Comparison of ENCODE assay signal across 9 mouse cellular contexts in the genomic region with DNA sequence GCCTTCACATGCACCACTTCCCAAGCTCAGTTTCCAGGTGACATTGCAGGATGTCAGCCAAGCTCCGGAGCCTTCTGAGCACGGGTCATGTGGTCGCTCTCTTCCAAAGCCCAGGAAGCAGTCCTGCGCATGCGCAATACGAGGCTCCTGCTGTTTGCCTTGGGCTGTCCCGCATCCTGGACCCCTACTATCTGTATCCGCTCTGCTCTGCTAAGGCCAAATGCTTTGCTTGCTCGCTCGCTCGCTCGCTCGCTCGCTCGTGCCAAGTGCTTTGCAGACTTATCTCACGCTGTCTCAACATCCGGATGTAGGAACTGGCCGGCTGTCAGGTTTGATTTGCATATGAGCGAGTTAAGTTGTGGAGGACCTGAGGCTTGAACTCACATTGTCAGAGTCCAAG. TPM values are rescaled to one million over a fixed set of nuclear protein-coding genes. Genes with fewer than 3 reads are reported as not detected.
A peak's percentile ranks its signal among the peaks of the same experiment; 100 is the strongest.
DNase-seq lines count a peak whose midpoint lies in the region; ATAC-seq and TF ChIP-seq lines count a peak whose summit lies in the region.
"Had no signal": no experiment of that assay in that cellular context is flagged by ENCODE, and none has a peak within 500 bp of the region (broad histone marks: within the 10 kb centered on the region; RNA-seq: fewer than 3 reads in every experiment).

No protein-coding gene starts in this region.

- H3K4me3 ChIP-seq in liver, embryonic 11.5 days (ENCODE audit: low read depth, low read length) = no peak overlapping the region
- H3K4me3 ChIP-seq in heart, embryonic 16.5 days (ENCODE audit: low read length) = no peak overlapping the region
- peak overlapping the region; percentile 44 for H3K4me3 ChIP-seq in small intestine, adult 2 months (ENCODE audit: low read depth, low read length)
- H3K4me3 ChIP-seq: hindbrain, embryonic 13.5 days; megakaryocyte, embryonic 14.5 days had no signal

- H3K9me3 ChIP-seq in liver, embryonic 11.5 days (ENCODE audit: control insufficient read depth, low read length) = no peaks in the 10 kb centered on the region
- H3K9me3 ChIP-seq in heart, embryonic 16.5 days (replicated peaks; ENCODE audit: control insufficient read depth, low read length) = peaks cover 3% of the 10 kb centered on the region; the same call in 1 of the 2 replicates
- H3K9me3 ChIP-seq: hindbrain, embryonic 13.5 days had no signal

- no peak for TF ChIP-seq CTCF in small intestine, adult 2 months (IDR thresholded peaks at IDR 0.05; ENCODE audit: extremely low read depth, insufficient read length, insufficient replicate concordance, low read depth, low read length)

- H3K4me2 ChIP-seq in liver, embryonic 11.5 days = no peak overlapping the region; the same call in 1 of the 2 replicates
- peak overlapping the region; percentile 18; the same call in 1 of the 2 replicates for H3K4me2 ChIP-seq in heart, embryonic 16.5 days (ENCODE audit: low read depth, low read length)
- H3K4me2 ChIP-seq: hindbrain, embryonic 13.5 days had no signal

- H3K27me3 ChIP-seq in liver, embryonic 11.5 days (replicated peaks; ENCODE audit: control insufficient read depth, insufficient read depth, low read length) = peaks cover 4% of the 10 kb centered on the region; the same call in 1 of the 2 replicates
- no peaks in the 10 kb centered on the region for H3K27me3 ChIP-seq in heart, embryonic 16.5 days (ENCODE audit: control insufficient read depth, insufficient read depth, low read length)
- no peaks in the 10 kb centered on the region for H3K27me3 ChIP-seq in small intestine, adult 2 months (ENCODE audit: control insufficient read depth, insufficient read depth, low read length)
- H3K27me3 ChIP-seq: hindbrain, embryonic 13.5 days had no signal

- ATAC-seq in liver, embryonic 11.5 days (replicated peaks; ENCODE audit: low FRiP score) = no peak
- peak; percentile 83 for ATAC-seq in heart, embryonic 16.5 days (replicated peaks; ENCODE audit: extremely low read depth, insufficient read depth, low FRiP score)

- 48% methylated on average over 19 of the region's 19 CpGs for WGBS in liver, embryonic 11.5 days
- 40% methylated on average over 19 of the region's 19 CpGs for WGBS in heart, embryonic 16.5 days
- WGBS in small intestine, adult 2 months = 67% methylated on average over 19 of the region's 19 CpGs

- peak; percentile 58 for DNase-seq in liver
- DNase-seq in liver, embryonic 11.5 days (ENCODE audit: low spot score) = no peak
- peak; percentile 41 to 44 for DNase-seq in cerebellum, postnatal 36 days
- DNase-seq in T-cell, adult 2 months (ENCODE audit: low spot score) = no peak
- DNase-seq in spleen, postnatal 14 days (ENCODE audit: low spot score in 2 of 2) = no peak

- no peak for TF ChIP-seq POLR2A in small intestine, adult 2 months (IDR thresholded peaks at IDR 0.05; ENCODE audit: low read depth, low read length)

- no peaks in the 10 kb centered on the region for H3K4me1 ChIP-seq in liver, embryonic 11.5 days (replicated peaks; ENCODE audit: control insufficient read depth, insufficient read depth, low read length)
- H3K4me1 ChIP-seq in heart, embryonic 16.5 days (ENCODE audit: control insufficient read depth, insufficient read depth, low read length) = 0 out of 2 replicates have a peak, but pooled peaks cover 2% of the 10 kb centered on the region
- no peaks in the 10 kb centered on the region for H3K4me1 ChIP-seq in small intestine, adult 2 months (ENCODE audit: control insufficient read depth, insufficient read depth, insufficient read length, low read length)
- H3K4me1 ChIP-seq: hindbrain, embryonic 13.5 days; megakaryocyte, embryonic 14.5 days had no signal

- H3K27ac ChIP-seq in liver, embryonic 11.5 days (ENCODE audit: low read depth, low read length) = no peak overlapping the region
- H3K27ac ChIP-seq in heart, embryonic 16.5 days (ENCODE audit: low read length) = no peak overlapping the region
- no peak overlapping the region for H3K27ac ChIP-seq in small intestine, adult 2 months (ENCODE audit: insufficient read depth, low read depth, low read length)
- H3K27ac ChIP-seq: hindbrain, embryonic 13.5 days had no signal

- H3K9ac ChIP-seq in liver, embryonic 11.5 days (ENCODE audit: low read depth, low read length) = no peak overlapping the region
- no peak overlapping the region for H3K9ac ChIP-seq in heart, embryonic 16.5 days (ENCODE audit: low read length)
- H3K9ac ChIP-seq: hindbrain, embryonic 13.5 days had no signal

- no peaks in the 10 kb centered on the region for H3K36me3 ChIP-seq in liver, embryonic 11.5 days (ENCODE audit: control insufficient read depth, insufficient read depth, low read length)
- no peaks in the 10 kb centered on the region for H3K36me3 ChIP-seq in heart, embryonic 16.5 days (ENCODE audit: control insufficient read depth, insufficient read depth)
- no peaks in the 10 kb centered on the region for H3K36me3 ChIP-seq in small intestine, adult 2 months (ENCODE audit: control insufficient read depth, insufficient read depth, low read length)
- H3K36me3 ChIP-seq: hindbrain, embryonic 13.5 days had no signal

RNA-seq across cellular contexts. Expression of a gene that starts 25.6 kb away (rescaled TPM):
- polyA plus RNA-seq in liver, embryonic 11.5 days (2014; fragmentation: Nextera tagmentation; extraction: Ambion mirVana) = 1.8 and 2.2 TPM in 2 replicates
- polyA plus RNA-seq in heart, embryonic 16.5 days (2015; fragmentation: Nextera tagmentation; extraction: Ambion mirVana) = 2.4 and 3.3 TPM in 2 replicates
- polyA plus RNA-seq in small intestine, adult 2 months (2012; rRNA removed) = 2.6 and 3.3 TPM in 2 replicates

RNA-seq across cellular contexts. Expression of a gene that starts 47.0 kb away (rescaled TPM):
- polyA plus RNA-seq in liver, embryonic 11.5 days (2014; fragmentation: Nextera tagmentation; extraction: Ambion mirVana) = not detected in 2 replicates
- polyA plus RNA-seq in heart, embryonic 16.5 days (2015; fragmentation: Nextera tagmentation; extraction: Ambion mirVana) = not detected in 2 replicates
- not detected in 2 replicates for polyA plus RNA-seq in small intestine, adult 2 months (2012; rRNA removed)
- polyA plus RNA-seq: hindbrain, embryonic 13.5 days had no signal

Comparison
In these comparisons a context has a peak if more than half of its experiments do, and no peak if none do; other contexts are left out.
1. DNase-seq: peak in liver (single experiment) and cerebellum, postnatal 36 days (2 of 2); none in liver, embryonic 11.5 days (single experiment), T-cell, adult 2 months (single experiment) and spleen, postnatal 14 days (0 of 2).